Mouse (Mus musculus) lung, postnatal 25 days (tissue): ENCODE data around the gene D630003M21Rik.

Experiments used
- DNase-seq: peaks from one replicate; pipeline ENCODE4 v3.0.0; 2022; ENCODE audit warnings: low spot score

The D630003M21Rik gene

DNA sequence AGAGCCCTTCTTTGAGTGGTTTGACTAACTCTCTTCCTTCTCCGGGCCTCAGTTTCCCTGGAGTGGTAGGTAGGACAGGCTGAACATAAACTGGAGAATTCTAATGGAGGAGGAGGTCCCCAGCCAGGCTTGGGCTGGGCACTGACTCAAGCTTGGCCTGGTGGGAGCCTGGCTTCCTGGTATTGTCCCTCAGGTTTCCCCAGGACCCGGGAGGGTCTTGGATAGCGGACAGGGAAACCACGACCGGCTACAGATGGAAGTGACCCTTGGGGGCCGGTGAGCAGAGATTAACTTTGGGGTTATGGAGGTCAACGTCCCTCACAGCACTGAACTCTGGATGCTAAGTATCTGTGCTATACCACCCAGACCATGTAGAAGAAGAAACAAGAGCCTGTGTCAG is 87.8 kb downstream of the D630003M21Rik start:
- peak; percentile 29 for DNase-seq

DNA sequence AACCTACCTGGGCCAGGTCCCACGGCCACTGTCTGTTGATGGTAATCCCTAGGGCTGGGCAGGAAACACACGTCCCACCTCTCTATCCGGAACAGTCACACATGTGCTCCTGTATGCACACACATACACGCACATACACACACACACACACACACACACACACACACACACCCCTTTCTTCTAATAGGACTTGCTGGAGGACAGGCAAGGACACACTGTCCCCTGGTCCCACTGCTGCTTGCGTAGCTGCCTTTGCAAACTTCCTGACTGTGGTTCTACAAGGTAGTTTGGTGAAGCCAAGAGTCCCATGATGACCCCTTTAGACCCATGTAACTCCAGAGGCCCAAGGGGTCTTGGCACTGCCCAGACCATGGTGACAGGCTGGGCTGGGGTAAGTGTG is 88.4 kb downstream of the D630003M21Rik start:
- DNase-seq: no peak

DNA sequence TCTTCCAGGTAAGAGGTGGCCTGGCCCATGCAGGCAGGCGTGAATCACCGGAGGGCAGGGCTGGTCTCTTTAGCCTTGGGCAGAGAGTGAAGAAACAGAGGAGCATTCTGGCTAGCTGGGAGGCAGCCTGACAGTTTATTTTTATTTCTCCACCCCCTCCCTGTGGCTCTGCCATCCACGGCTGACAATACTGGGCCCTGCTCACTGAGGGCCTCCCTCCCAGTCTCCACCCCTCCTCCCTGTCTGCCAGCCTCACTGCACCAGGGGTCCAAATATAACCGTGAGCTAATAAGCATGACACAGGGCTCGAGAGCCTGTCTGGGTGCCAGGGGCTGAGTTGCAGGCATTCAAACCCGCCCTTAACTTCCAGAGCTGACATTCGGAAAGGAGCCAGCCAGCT is 89.4 kb downstream of the D630003M21Rik start:
- peak; percentile 87 for DNase-seq

DNA sequence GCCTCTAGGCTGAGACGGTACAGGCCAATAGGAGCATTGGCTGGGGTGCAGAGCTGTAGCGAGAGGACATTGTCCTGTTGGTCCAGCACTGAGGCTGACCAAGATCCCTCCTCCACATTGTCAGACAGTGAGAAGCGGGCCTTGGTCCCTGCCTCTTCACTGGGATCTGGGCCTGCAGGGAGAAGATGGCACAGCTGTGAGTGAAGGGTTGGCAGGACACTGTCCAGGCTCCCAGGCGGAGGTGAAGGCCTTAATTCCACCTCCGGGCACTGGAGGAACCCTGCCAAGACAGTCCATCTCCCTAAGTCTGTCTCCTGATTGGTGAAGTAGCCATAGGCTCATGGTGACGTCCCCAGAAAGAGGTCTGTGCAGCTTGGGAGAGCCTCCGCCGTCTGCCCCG is 90.2 kb downstream of the D630003M21Rik start:
- no peak for DNase-seq

DNA sequence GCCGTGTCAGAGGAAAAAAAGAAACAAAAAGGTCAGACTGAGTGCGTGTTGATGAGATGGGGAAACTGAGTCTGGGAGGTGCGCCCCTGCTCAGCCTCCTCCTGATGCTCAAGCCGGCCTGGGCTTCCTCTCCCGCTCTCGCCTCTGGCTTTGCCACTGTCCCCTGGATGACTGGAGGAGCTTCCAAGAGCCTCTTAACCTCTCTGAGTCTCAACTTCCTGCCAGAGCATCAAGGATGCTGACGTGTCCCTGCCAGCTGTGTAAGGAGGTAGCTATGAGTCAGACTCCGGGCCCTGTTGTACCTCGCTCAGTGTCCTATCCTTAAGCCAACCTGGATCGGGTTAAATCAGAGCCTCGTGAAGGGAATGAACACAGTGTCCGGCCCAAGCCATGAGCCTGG is 91.3 kb downstream of the D630003M21Rik start:
- DNase-seq: no peak

DNA sequence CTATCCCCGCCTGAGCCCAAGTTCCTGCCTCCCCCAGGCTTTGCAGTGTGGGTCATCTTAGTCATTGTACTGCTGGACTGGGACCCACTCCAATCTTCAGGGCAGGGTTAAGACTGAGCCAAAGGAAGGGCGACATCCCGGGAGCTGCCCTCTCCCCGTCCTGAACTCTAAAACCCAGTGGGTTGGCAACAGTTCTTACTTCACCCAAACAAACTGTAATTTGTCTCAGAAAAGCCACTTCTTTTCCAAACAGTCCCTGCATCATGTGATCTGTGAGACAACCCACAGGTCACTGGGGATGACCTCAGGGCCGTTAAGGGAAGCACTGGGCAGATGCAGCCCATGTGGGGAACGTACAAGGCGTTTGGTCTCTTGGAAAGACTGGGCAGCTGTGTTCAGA is 92.8 kb downstream of the D630003M21Rik start:
- peak; percentile 83 for DNase-seq

DNA sequence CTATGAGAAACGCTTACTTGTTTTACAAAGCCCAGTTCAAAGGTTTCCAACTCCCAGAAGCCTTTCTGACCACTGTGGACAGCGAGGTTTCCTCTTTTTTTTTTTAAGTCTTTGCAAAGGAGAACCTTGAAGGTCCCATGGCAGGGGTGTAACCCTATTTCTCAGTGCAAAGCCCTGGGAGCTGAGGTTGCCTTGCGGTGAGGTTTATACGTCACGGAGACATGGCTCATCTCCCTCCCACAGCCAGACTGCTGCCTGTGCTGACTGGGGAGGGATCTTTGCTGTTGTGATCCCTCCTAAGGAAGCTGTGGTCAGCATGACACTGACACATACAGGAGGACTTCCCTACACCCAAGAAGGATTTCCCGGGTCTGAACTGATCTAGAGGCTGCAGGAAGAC is 96.0 kb downstream of the D630003M21Rik start:
- DNase-seq: peak; percentile 65
